Mouse (Mus musculus) heart, embryonic 14.5 days (tissue): Measurements from ENCODE around the gene Ptcd1. TPM values are rescaled to one million over a fixed set of nuclear protein-coding genes. Genes with fewer than 3 reads are reported as not detected.
A peak's percentile ranks its signal among the peaks of the same experiment; 100 is the strongest.

ENCODE experiments used
- ATAC-seq: fragments of 200-750 bp; cut with Nextera tagmentation; 2 replicates; pipeline ENCODE4 v1.8.0; 2017; ENCODE audit warnings: low read depth, moderate TSS enrichment; ENCODE audit not compliant: insufficient number of reproducible peaks, insufficient read depth, low FRiP score
- H3K27ac ChIP-seq, 2 experiments: fragments of 200-500 bp in 1 of 2; fragments of 300-500 bp in 1 of 2; sonication (generic) in 1 of 2; replicated peaks in 1 of 2; 2 replicates each; pipeline ENCODE4 v1.5.1; 2012 to 2014; ENCODE audit warnings: low read depth in 2 of 2, low read length in 2 of 2, control low read depth in 1 of 2, mild to moderate bottlenecking in 1 of 2, mixed read lengths in 1 of 2; ENCODE audit not compliant: control insufficient read depth in 1 of 2, insufficient read depth in 1 of 2
- H3K27me3 ChIP-seq: fragments of 300-500 bp; sonication (generic); 2 replicates; pipeline ENCODE4 v1.6.1; 2014; ENCODE audit warnings: mild to moderate bottlenecking, low read length, control low read depth; ENCODE audit not compliant: control insufficient read depth, insufficient read depth
- H3K36me3 ChIP-seq: fragments of 300-500 bp; sonication (generic); 2 replicates; pipeline ENCODE4 v1.6.1; 2014; ENCODE audit warnings: mild to moderate bottlenecking, control low read depth, low read length, mixed read lengths; ENCODE audit not compliant: control insufficient read depth, insufficient read depth
- H3K4me1 ChIP-seq, 2 experiments: fragments of 200-500 bp in 1 of 2; fragments of 300-500 bp in 1 of 2; sonication (generic) in 1 of 2; 2 replicates each; pipeline ENCODE4 v1.6.1; 2012 to 2014; ENCODE audit warnings: low read length in 2 of 2, control low read depth in 1 of 2, mixed read lengths in 1 of 2; ENCODE audit not compliant: control insufficient read depth in 2 of 2, insufficient read depth in 2 of 2
- H3K4me2 ChIP-seq: fragments of 300-500 bp; sonication (generic); 2 replicates; pipeline ENCODE4 v1.6.1; 2014; ENCODE audit warnings: mild to moderate bottlenecking, low read length
- H3K4me3 ChIP-seq, 2 experiments: fragments of 200-500 bp in 1 of 2; fragments of 300-500 bp in 1 of 2; sonication (generic) in 1 of 2; 2 replicates each; pipeline ENCODE4 v1.5.1; 2012 to 2014; ENCODE audit warnings: low read length in 2 of 2, mild to moderate bottlenecking in 2 of 2, control low read depth in 1 of 2, low read depth in 1 of 2, moderate library complexity in 1 of 2; ENCODE audit not compliant: control insufficient read depth in 1 of 2, insufficient read depth in 1 of 2
- H3K9ac ChIP-seq: fragments of 300-500 bp; sonication (generic); 2 replicates; pipeline ENCODE4 v1.6.1; 2014; ENCODE audit warnings: mild to moderate bottlenecking, low read length
- H3K9me3 ChIP-seq: fragments of 300-500 bp; sonication (generic); 2 replicates; pipeline ENCODE4 v1.6.1; 2016; ENCODE audit warnings: low read length, control low read depth; ENCODE audit not compliant: control insufficient read depth
- WGBS: fragments of 180-500 bp; shearing (Covaris S2); extraction: QIAGEN DNeasy Blood & Tissue Kit; methylation state at CpG from one replicate; pipeline ENCODE4 v1.1.7; 2014; 5-methylcytosine and 5-hydroxymethylcytosine counted together
- polyA plus RNA-seq: library from polyadenylated mRNA; unstranded; fragments of >200 nt; fragmentation: Nextera tagmentation; extraction: Ambion mirVana; gene quantifications from 2 replicates; pipeline ENCODE4 v1.2.1, GENCODE M21; 2014

The Ptcd1 gene
- polyA plus RNA-seq, 1 experiment from 2014 or later: 10.6 TPM

- ATAC-seq: peak; percentile 33
- H3K4me1 ChIP-seq: peaks cover 7 to 14% of the 10 kb centered on the region in 2 experiments; a peak in 1 of 4 replicates
- H3K4me3 ChIP-seq: peak overlapping the region; percentile 54 to 87
- peak overlapping the region; percentile 89 for H3K4me2 ChIP-seq
- no peaks in the 10 kb centered on the region for H3K9me3 ChIP-seq
- peak overlapping the region; percentile 23 to 54 for H3K27ac ChIP-seq
- peak overlapping the region; percentile 82 for H3K9ac ChIP-seq
- H3K36me3 ChIP-seq: peaks cover 9% of the 10 kb centered on the region
- H3K27me3 ChIP-seq: no peaks in the 10 kb centered on the region
- 15% methylated on average over 37 of the region's 40 CpGs for WGBS
These were observed 52.1 kb downstream of the Ptcd1 start for GRCm38 (mm10) chr5:145114606-145115473.

- Histone ChIP-seq H3K4me3 (peak within 1 kb of the TSS; percentile 54 to 87), H3K27me3 (no peaks in the 10 kb centered on the region), H3K4me1 (peaks cover 7 to 14% of the 10 kb centered on the region in 2 experiments; a peak in 1 of 4 replicates), H3K9me3 (no peaks in the 10 kb centered on the region), H3K9ac (peak within 1 kb of the TSS; percentile 82), H3K27ac (peak within 1 kb of the TSS; percentile 23 to 54), H3K4me2 (peak within 1 kb of the TSS; percentile 89), H3K36me3 (peaks cover 16% of the 10 kb centered on the region)
- ATAC-seq: peak; percentile 80
- under 1% methylated on average over 52 of the region's 53 CpGs for WGBS
These were observed 52.8 kb downstream of the Ptcd1 start, which contains the start of gene Arpc1b for GRCm38 (mm10) chr5:145114071-145114605. TSS of gene Arpc1b (plus strand) at chr5:145114215.

- Histone ChIP-seq H3K36me3 (peaks cover 23% of the 10 kb centered on the region), H3K4me1 (peaks cover 7 to 14% of the 10 kb centered on the region in 2 experiments; a peak in 1 of 4 replicates), H3K27me3 (no peaks in the 10 kb centered on the region), H3K27ac (no peak overlapping the region), H3K4me3 (peak overlapping the region; percentile 54 to 87; a peak in 2 of 4 replicates), H3K9ac (peak overlapping the region; percentile 82; the same call in 1 of the 2 replicates), H3K4me2 (peak overlapping the region; percentile 89), H3K9me3 (no peaks in the 10 kb centered on the region)
- no peak for ATAC-seq
- 27% methylated on average over 2 of the region's 2 CpGs for WGBS
These were observed 53.5 kb downstream of the Ptcd1 start for GRCm38 (mm10) chr5:145113416-145113815.

GRCm38 (mm10) chr5:145112566-145112965 lies 54.3 kb downstream of the Ptcd1 start:
- Histone ChIP-seq H3K4me2 (no peak overlapping the region), H3K9ac (no peak overlapping the region), H3K27ac (no peak overlapping the region), H3K9me3 (no peaks in the 10 kb centered on the region), H3K4me3 (no peak overlapping the region), H3K27me3 (no peaks in the 10 kb centered on the region), H3K36me3 (peaks cover 32% of the 10 kb centered on the region), H3K4me1 (peaks cover 7 to 14% of the 10 kb centered on the region in 2 experiments; a peak in 1 of 4 replicates)
- ATAC-seq: no peak
- 82% methylated on average over 8 of the region's 8 CpGs for WGBS

GRCm38 (mm10) chr5:145110401-145110800 lies 56.5 kb downstream of the Ptcd1 start:
- no peaks in the 10 kb centered on the region for H3K9me3 ChIP-seq
- H3K4me1 ChIP-seq: peaks cover 3 to 6% of the 10 kb centered on the region in 2 experiments; a peak in 1 of 4 replicates
- H3K36me3 ChIP-seq: peaks cover 53% of the 10 kb centered on the region
- 80% methylated on average over 6 of the region's 6 CpGs for WGBS
- no peak overlapping the region for H3K4me3 ChIP-seq
- no peak overlapping the region for H3K9ac ChIP-seq
- no peak for ATAC-seq
- no peak overlapping the region for H3K4me2 ChIP-seq
- H3K27me3 ChIP-seq: no peaks in the 10 kb centered on the region
- H3K27ac ChIP-seq: no peak overlapping the region

GRCm38 (mm10) chr5:145105694-145106275 lies 61.1 kb downstream of the Ptcd1 start:
- Histone ChIP-seq H3K9ac (no peak overlapping the region), H3K9me3 (no peaks in the 10 kb centered on the region), H3K36me3 (peaks cover 99% of the 10 kb centered on the region), H3K4me3 (no peak overlapping the region), H3K4me1 (no peaks in the 10 kb centered on the region), H3K4me2 (no peak overlapping the region), H3K27me3 (no peaks in the 10 kb centered on the region), H3K27ac (no peak overlapping the region)
- ATAC-seq: no peak
- WGBS: 82% methylated on average over 9 of the region's 9 CpGs

- 90% methylated on average over 9 of the region's 9 CpGs for WGBS
- no peaks in the 10 kb centered on the region for H3K27me3 ChIP-seq
- H3K4me1 ChIP-seq: no peaks in the 10 kb centered on the region
- ATAC-seq: no peak
- H3K27ac ChIP-seq: no peak overlapping the region
- H3K4me3 ChIP-seq: no peak overlapping the region
- H3K36me3 ChIP-seq: peaks cover 100% of the 10 kb centered on the region
- H3K9me3 ChIP-seq: no peaks in the 10 kb centered on the region
- H3K9ac ChIP-seq: no peak overlapping the region
- no peak overlapping the region for H3K4me2 ChIP-seq
These were observed 62.6 kb downstream of the Ptcd1 start for GRCm38 (mm10) chr5:145104328-145104727.
